Mouse (Mus musculus): Measurements from ENCODE around the gene Fgf22. TPM values are rescaled to one million over a fixed set of nuclear protein-coding genes. Genes with fewer than 3 reads are reported as not detected.

Fgf22 gene
- polyA plus RNA-seq, 1 experiment from 2014 or later, result 0.31 TPM

DNA sequence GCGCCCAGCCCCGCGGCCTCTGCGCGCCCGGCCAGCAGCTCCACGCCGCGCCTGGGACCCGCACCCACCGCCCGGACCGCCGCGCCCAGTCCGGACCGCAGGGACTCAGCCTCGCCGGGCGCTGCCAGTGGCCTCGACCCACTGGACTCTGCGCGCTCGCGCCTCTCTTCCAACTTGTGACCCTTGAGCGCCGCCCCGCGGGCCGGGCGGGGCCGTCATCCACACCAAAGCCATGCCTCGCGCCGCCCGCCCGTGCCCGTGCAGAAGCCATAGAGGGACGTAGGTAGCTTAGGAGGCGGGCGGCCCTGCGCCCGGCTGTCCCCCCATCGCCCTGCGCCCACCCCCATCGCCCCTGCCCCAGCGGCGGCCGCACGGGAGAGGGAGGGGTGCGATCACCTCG lies 19.5 kb upstream of the Fgf22 start:
- peak overlapping the region; percentile 5; the same call in 1 of the 2 replicates for H3K4me2 ChIP-seq
- H3K9me3 ChIP-seq, result peaks cover 14% of the 10 kb centered on the region
- H3K9ac ChIP-seq, result no peak overlapping the region
- no peak for ATAC-seq (ENCODE audit: insufficient read depth, low FRiP score, low read depth)
- no peak overlapping the region for H3K27ac ChIP-seq
- peaks cover 63% of the 10 kb centered on the region for H3K36me3 ChIP-seq
- H3K27me3 ChIP-seq (replicated peaks), result no peaks in the 10 kb centered on the region
- no peaks in the 10 kb centered on the region for H3K4me1 ChIP-seq
- WGBS, result 40% methylated on average over 51 of the region's 52 CpGs
- H3K4me3 ChIP-seq (replicated peaks), result no peak overlapping the region

DNA sequence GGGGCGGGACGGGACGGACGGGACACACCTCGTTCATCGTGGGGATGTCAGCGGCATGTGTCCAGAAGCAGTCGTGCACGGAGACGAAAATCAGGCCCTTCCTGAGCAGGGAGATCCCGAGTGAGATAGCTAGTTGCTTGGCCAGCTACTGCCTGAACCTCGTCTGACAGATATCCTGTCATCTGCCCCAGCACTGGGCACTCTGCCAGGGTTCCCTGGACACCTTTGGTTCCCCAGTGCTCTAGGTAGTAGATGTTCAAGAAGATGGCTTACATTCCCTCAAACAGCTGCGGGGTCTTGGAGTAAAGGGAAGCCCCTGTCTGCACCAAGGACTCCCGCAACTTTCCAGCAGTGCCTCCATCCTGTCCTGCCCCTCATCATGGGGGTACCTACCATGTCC lies 18.2 kb upstream of the Fgf22 start:
- Histone ChIP-seq H3K27ac (no peak overlapping the region), H3K4me2 (no peak overlapping the region), H3K27me3 (replicated peaks) (no peaks in the 10 kb centered on the region), H3K36me3 (peaks cover 77% of the 10 kb centered on the region), H3K4me3 (replicated peaks) (no peak overlapping the region), H3K9ac (no peak overlapping the region), H3K9me3 (peaks cover 14% of the 10 kb centered on the region), H3K4me1 (no peaks in the 10 kb centered on the region)
- no peak for ATAC-seq (ENCODE audit: insufficient read depth, low FRiP score, low read depth)
- 86% methylated on average over 14 of the region's 14 CpGs for WGBS

DNA sequence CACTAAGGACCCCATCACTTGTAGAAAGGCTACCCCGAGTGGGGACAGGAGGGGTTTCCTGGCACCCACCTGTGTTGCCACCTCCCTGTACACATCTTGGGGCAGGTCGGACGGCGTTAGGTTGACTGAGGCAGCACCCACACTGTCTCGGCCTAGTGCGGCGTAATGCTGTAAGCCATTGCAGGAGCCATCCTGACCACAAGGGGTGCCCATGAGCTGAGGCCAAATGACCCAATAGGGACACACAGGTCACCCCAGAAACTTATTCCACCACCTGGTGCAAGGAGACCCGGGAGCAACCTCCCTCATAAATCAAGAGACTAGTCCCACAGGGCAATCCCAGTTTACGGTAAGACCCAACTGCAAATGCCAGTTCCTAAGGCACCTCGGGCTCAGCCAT lies 16.6 kb upstream of the Fgf22 start:
- WGBS, result 93% methylated on average over 10 of the region's 10 CpGs
- no peaks in the 10 kb centered on the region for H3K4me1 ChIP-seq

DNA sequence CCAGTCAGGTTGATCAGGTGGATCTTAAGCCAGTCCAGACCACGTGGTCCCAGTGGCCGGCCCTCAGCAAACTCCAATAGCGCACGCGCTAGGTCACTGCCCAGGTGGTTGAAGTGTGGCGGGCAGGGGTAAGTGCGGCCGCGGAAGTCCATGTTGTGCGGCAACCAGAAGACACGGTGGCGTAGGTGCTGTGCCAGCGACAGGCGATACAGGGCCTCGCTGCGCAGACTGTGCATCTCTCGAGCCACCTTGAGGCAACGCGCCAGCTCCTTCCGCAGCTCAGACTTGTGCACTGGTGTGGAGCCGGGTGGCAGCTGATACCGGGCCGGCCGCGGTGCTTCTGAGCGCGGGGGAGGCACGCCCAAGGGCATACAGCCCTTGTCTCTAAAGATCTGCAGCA lies 15.6 kb upstream of the Fgf22 start:
- no peak for ATAC-seq (ENCODE audit: insufficient read depth, low FRiP score, low read depth)
- Histone ChIP-seq H3K27me3 (replicated peaks) (no peaks in the 10 kb centered on the region), H3K27ac (no peak overlapping the region), H3K9me3 (peaks cover 14% of the 10 kb centered on the region), H3K4me1 (no peaks in the 10 kb centered on the region), H3K9ac (no peak overlapping the region), H3K4me2 (no peak overlapping the region), H3K36me3 (peaks cover 87% of the 10 kb centered on the region), H3K4me3 (replicated peaks) (no peak overlapping the region)
- 96% methylated on average over 28 of the region's 28 CpGs for WGBS

More for the DNA sequence above, 16.6 kb upstream of the Fgf22 start:
- no peaks in the 10 kb centered on the region for H3K27me3 ChIP-seq (replicated peaks)
- H3K4me2 ChIP-seq, result no peak overlapping the region
- ATAC-seq (ENCODE audit: insufficient read depth, low FRiP score, low read depth), result no peak
- H3K9me3 ChIP-seq, result peaks cover 14% of the 10 kb centered on the region
- H3K27ac ChIP-seq, result no peak overlapping the region
- peaks cover 91% of the 10 kb centered on the region for H3K36me3 ChIP-seq
- no peak overlapping the region for H3K4me3 ChIP-seq (replicated peaks)
- H3K9ac ChIP-seq, result no peak overlapping the region

DNA sequence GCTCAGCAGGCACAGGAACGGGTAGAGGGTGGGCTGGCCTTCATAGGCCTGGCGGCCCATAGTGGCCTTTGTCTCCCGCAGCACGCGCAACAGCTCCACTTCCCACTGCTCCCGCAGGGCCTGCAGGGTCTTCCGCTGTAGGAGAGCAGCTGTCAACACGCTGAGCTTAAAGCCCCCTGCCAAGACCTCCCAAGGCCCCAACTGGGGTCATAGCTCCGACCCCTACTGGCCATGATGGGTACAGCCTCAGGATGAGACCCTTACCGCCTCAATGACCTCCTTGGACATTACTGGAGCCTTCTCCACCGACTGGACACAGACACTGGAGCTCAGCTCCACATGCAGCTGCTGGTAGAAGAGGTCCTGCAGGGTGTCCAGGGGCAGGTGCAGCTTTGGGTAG lies 14.0 kb upstream of the Fgf22 start:
- Histone ChIP-seq H3K9me3 (peaks cover 14% of the 10 kb centered on the region; the same call in 1 of the 2 replicates), H3K4me3 (replicated peaks) (no peak overlapping the region), H3K36me3 (peaks cover 75% of the 10 kb centered on the region), H3K9ac (no peak overlapping the region), H3K4me1 (peaks cover 6% of the 10 kb centered on the region; the same call in 1 of the 2 replicates), H3K27me3 (replicated peaks) (no peaks in the 10 kb centered on the region), H3K4me2 (no peak overlapping the region), H3K27ac (no peak overlapping the region)
- WGBS, result 81% methylated on average over 11 of the region's 11 CpGs
- ATAC-seq (ENCODE audit: insufficient read depth, low FRiP score, low read depth), result no peak

DNA sequence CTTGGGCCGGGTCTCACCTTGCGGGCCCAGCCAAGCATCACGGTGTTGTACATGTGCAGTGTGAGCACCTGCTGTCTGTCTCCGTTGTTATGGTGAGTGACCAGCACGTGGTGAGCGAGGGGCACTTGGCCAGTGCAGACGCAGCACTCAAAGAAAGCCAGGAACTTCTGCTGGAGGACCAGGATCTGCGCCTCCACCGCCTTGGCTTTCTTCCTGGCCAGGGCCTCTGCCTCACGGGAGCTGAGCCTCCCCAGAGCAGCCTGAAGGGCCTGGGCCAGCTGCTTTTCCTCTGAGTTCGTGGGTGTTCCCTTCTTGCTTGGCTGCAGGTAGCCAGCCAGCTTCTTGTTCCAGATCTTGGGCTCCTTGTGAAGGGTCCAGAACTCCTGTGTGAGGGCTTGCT lies 11.7 kb upstream of the Fgf22 start:
- Histone ChIP-seq H3K27me3 (replicated peaks) (no peaks in the 10 kb centered on the region), H3K4me1 (peaks cover 6% of the 10 kb centered on the region; the same call in 1 of the 2 replicates), H3K27ac (no peak overlapping the region), H3K9ac (no peak overlapping the region), H3K4me3 (replicated peaks) (no peak overlapping the region), H3K4me2 (no peak overlapping the region), H3K9me3 (peaks cover 12% of the 10 kb centered on the region; the same call in 1 of the 2 replicates), H3K36me3 (peaks cover 52% of the 10 kb centered on the region)
- WGBS, result 91% methylated on average over 11 of the region's 11 CpGs
- ATAC-seq (ENCODE audit: insufficient read depth, low FRiP score, low read depth), result no peak

DNA sequence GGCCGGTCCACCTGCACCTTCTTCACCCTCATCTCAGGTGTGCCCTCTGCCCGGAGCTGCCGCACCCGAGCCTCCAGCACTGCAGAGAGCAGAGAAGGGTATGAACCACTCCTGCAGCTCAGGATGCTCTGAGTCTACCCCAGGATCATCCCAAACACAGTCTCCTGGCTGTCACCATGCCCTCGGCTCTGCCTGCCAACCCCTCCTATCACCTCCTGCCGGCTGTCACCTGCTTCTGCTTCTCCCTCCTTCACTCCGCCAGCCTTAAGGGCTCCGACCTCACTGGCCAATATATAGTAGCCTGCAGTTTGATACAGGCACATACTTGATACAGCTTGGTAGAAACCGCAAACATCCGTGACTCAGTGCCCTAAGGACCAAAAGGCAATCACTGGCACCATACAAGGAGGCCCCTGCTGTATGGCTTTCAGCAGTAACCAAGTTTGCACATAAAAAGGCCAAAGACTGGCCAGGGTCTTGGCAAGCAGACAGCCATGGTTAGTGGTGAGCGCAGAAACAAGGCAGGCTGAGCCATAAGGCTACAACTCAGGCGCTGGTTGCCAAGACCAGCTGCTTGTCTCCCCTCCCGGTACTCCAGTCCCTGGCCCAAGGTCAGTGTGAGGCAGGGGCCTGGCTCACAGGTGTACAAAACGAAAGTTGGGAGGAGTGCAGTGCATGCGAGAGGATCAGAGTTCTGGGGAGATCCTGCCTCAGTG lies 11.1 kb upstream of the Fgf22 start:
- 91% methylated on average over 15 of the region's 15 CpGs for WGBS
- peaks cover 45% of the 10 kb centered on the region for H3K36me3 ChIP-seq

DNA sequence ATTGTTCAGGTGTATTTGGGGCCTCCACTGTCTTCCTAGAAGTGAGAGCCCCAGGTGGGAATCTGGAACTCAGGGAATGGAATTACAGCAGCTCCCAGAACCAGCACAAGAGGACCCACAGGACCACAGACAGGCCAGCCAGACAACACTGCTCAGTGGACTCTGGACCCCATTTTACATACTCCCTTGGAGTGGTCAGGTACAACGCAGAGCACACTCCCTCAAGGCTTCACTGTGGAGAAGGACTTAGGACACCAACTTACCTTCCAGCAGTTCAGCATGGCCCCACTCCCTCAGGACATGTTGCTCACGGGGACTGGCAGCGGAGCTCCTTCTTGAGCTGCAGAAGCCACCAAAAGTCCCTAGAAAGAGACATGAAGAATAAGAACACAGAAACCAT lies 9.5 kb upstream of the Fgf22 start:
- Histone ChIP-seq H3K4me2 (peak overlapping the region; percentile 61), H3K36me3 (peaks cover 29% of the 10 kb centered on the region), H3K4me1 (peaks cover 6% of the 10 kb centered on the region; the same call in 1 of the 2 replicates), H3K9me3 (no peaks in the 10 kb centered on the region), H3K9ac (no peak overlapping the region), H3K27ac (no peak overlapping the region), H3K27me3 (replicated peaks) (no peaks in the 10 kb centered on the region), H3K4me3 (replicated peaks) (peak overlapping the region; percentile 60)
- WGBS, result 87% methylated on average over 3 of the region's 3 CpGs
- no peak for ATAC-seq (ENCODE audit: insufficient read depth, low FRiP score, low read depth)

More for the DNA sequence above, 11.1 kb upstream of the Fgf22 start:
- Histone ChIP-seq H3K27me3 (replicated peaks) (no peaks in the 10 kb centered on the region), H3K9ac (no peak overlapping the region), H3K4me2 (no peak overlapping the region), H3K4me3 (replicated peaks) (no peak overlapping the region), H3K27ac (no peak overlapping the region), H3K9me3 (peaks cover 12% of the 10 kb centered on the region; the same call in 1 of the 2 replicates), H3K4me1 (peaks cover 6% of the 10 kb centered on the region; the same call in 1 of the 2 replicates)
- no peak for ATAC-seq (ENCODE audit: insufficient read depth, low FRiP score, low read depth)

DNA sequence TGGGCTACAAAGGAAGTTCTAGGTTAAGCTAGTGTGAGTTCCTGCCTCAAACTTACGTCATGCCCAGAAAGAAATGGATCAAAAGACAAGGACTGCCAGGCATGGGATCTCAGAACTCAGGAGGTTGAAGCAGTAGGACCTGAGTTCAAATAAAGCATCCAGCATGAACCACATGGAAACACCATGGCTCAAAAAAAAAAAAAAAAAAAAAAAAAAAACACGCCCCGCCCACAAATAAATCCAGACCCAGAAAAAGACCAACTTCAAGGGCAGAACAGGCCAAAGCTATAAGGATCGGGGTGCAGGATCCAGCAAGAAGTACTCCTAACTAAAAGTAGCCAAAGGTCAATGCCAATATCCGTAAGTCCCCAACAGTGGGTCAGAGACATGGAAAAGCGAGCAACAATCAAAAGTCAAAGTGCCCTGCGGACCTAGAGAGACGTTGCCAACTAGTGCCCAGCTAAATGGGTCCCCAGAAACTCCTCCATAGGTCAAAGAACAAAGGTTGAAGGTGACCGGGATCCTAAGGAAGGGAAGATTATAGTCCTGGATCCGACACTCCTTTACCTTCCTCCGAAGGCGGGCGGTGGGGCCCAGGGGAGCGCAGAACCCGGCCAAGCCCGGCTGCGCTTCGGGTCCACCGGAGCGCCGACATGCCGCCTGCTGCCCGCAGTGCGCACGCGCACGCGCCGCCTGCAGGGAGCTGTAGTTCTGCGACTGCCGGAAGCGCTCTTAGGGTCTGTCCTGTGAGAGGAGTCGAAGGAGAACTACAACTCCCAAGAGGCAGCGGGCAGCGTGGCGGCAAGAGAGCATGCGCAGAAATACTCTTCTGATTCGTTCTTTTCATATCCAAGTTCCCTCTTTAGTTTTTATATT lies 8.7 kb upstream of the Fgf22 start, which contains the start of gene Polrmt:
Polrmt (minus strand) TSS at position 684 of the 876 bp plus-strand sequence.
- 3% methylated on average over 38 of the region's 38 CpGs for whole genome bisulfite sequencing
- peak; percentile 98 for ATAC-seq (ENCODE audit: insufficient read depth, low FRiP score, low read depth)
- H3K36me3 ChIP-seq, result peaks cover 22% of the 10 kb centered on the region
- H3K27ac ChIP-seq, result no peak within 1 kb of the TSS
- peak within 1 kb of the TSS; percentile 42 for H3K9ac ChIP-seq
- H3K4me1 ChIP-seq, result peaks cover 6% of the 10 kb centered on the region; the same call in 1 of the 2 replicates
- H3K9me3 ChIP-seq, result no peaks in the 10 kb centered on the region
- H3K4me3 ChIP-seq (replicated peaks), result peak within 1 kb of the TSS; percentile 60
- no peaks in the 10 kb centered on the region for H3K27me3 ChIP-seq (replicated peaks)
- peak within 1 kb of the TSS; percentile 61 for H3K4me2 ChIP-seq

DNA sequence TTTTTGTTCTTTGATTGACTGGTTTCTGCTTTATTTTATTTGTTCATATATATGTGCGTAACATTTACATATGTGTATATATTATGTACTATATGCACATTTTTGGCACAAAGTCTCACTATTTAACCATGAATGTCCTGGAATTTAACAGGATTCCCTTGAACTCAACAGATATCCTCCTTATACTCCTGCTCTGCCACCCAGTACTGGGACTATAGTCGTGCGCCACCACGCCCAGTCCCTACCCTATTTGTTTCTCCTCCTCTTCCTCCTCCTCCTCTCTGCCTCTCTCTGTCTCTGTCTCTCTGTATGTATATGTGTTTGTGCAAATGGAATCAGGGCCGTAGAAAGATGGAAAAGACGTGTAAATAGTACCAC lies 8.1 kb upstream of the Fgf22 start:
- peak; percentile 54; the same call in 1 of the 2 replicates for ATAC-seq (ENCODE audit: insufficient read depth, low FRiP score, low read depth)
- Histone ChIP-seq H3K4me3 (replicated peaks) (no peak overlapping the region; the same call in 1 of the 2 replicates), H3K4me1 (peaks cover 6% of the 10 kb centered on the region; the same call in 1 of the 2 replicates), H3K9me3 (no peaks in the 10 kb centered on the region), H3K4me2 (peak overlapping the region; percentile 52), H3K27me3 (replicated peaks) (no peaks in the 10 kb centered on the region), H3K36me3 (peaks cover 16% of the 10 kb centered on the region), H3K9ac (no peak overlapping the region), H3K27ac (no peak overlapping the region)
- 21% methylated on average over 6 of the region's 6 CpGs for WGBS

DNA sequence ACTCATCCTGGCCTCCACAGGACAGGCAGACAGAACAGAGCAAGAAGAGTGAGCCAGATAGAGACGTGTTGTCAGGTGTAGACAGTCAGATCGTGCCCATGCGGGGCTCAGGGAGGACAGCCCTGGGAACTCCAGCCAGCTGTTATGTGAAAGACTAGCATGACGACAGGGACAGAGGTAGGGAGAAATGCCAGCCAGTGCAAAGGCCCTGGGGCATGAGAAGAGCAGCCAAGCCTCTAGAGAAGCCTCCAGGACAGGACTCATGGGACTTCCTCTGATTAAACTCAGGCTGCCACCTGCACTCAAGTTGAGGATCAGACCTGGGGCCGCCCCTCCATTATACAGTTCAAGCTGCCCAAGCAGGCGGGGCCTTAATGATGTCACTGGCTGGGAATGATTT lies 6.4 kb upstream of the Fgf22 start:
- ATAC-seq (ENCODE audit: insufficient read depth, low FRiP score, low read depth), result no peak
- 79% methylated on average over 6 of the region's 6 CpGs for WGBS
- H3K4me3 ChIP-seq (replicated peaks), result no peak overlapping the region
- no peaks in the 10 kb centered on the region for H3K27me3 ChIP-seq (replicated peaks)
- H3K4me2 ChIP-seq, result no peak overlapping the region
- peaks cover under 1% of the 10 kb centered on the region; the same call in 1 of the 2 replicates for H3K36me3 ChIP-seq
- H3K4me1 ChIP-seq, result peaks cover 6% of the 10 kb centered on the region; the same call in 1 of the 2 replicates
- no peaks in the 10 kb centered on the region for H3K9me3 ChIP-seq
- no peak overlapping the region for H3K9ac ChIP-seq
- H3K27ac ChIP-seq, result no peak overlapping the region

DNA sequence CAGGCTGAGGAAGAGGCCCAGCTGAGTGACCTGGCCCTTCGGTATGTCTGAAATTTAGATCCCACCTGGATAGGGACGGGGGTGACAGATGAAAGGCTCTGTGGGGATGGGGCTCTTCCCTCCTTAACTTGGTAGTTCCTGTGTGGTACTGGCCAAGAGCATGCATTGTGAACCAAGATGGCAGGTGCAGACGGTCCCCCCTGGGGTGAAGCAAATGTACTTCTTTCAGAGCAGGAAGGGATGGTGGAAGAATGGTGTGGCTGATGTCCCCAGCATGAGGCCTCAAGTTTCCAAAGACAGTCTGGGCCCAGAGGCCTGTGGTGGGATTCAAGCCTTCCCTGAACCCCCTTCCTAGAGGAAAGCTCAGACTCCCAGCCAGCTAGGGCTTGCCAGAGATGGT lies 978 bp downstream of the Fgf22 start:
- 82% methylated on average over 3 of the region's 3 CpGs for WGBS
- Histone ChIP-seq H3K9ac (no peak overlapping the region), H3K27me3 (replicated peaks) (no peaks in the 10 kb centered on the region), H3K4me1 (0 out of 2 replicates have a peak, but pooled peaks cover 4% of the 10 kb centered on the region), H3K9me3 (no peaks in the 10 kb centered on the region), H3K4me3 (replicated peaks) (no peak overlapping the region), H3K4me2 (no peak overlapping the region), H3K36me3 (peaks cover 32% of the 10 kb centered on the region), H3K27ac (no peak overlapping the region)
- no peak for ATAC-seq (ENCODE audit: insufficient read depth, low FRiP score, low read depth)
